Mouse (Mus musculus): Measurements from ENCODE around the gene Gchfr. TPM values are rescaled to one million over a fixed set of nuclear protein-coding genes. Genes with fewer than 3 reads are reported as not detected.
A peak's percentile ranks its signal among the peaks of the same experiment; 100 is the strongest.

The Gchfr gene
- polyA plus RNA-seq, 1 experiment from 2014 or later = 3.3 TPM

GRCm38 (mm10) chr2:119161247-119161646 lies 6.3 kb upstream of the Gchfr start:
- Histone ChIP-seq H3K4me1 (replicated peaks) (peaks cover 16% of the 10 kb centered on the region), H3K4me3 (no peak overlapping the region), H3K36me3 (no peaks in the 10 kb centered on the region), H3K9me3 (no peaks in the 10 kb centered on the region), H3K27ac (peak overlapping the region; percentile 35; the same call in 1 of the 2 replicates), H3K27me3 (ENCODE audit: insufficient read depth, poor library complexity, severe bottlenecking) (peaks cover 24% of the 10 kb centered on the region)
- DNase-seq (ENCODE audit: low spot score) = no peak
- 36% methylated on average over 2 of the region's 2 CpGs for WGBS

GRCm38 (mm10) chr2:119163135-119163534 lies 4.4 kb upstream of the Gchfr start:
- Histone ChIP-seq H3K27ac (no peak overlapping the region), H3K27me3 (ENCODE audit: insufficient read depth, poor library complexity, severe bottlenecking) (peaks cover 43% of the 10 kb centered on the region), H3K4me3 (no peak overlapping the region), H3K9me3 (no peaks in the 10 kb centered on the region), H3K4me1 (replicated peaks) (peaks cover 23% of the 10 kb centered on the region), H3K36me3 (no peaks in the 10 kb centered on the region)
- 70% methylated on average over 3 of the region's 3 CpGs for WGBS
- DNase-seq (ENCODE audit: low spot score) = no peak

GRCm38 (mm10) chr2:119163999-119164398 lies 3.6 kb upstream of the Gchfr start:
- WGBS = 87% methylated on average over 4 of the region's 4 CpGs
- H3K36me3 ChIP-seq = no peaks in the 10 kb centered on the region

GRCm38 (mm10) chr2:119165401-119165800 lies 2.2 kb upstream of the Gchfr start:
- H3K27me3 ChIP-seq (ENCODE audit: insufficient read depth, poor library complexity, severe bottlenecking) = peaks cover 59% of the 10 kb centered on the region
- H3K4me1 ChIP-seq (replicated peaks) = peaks cover 23% of the 10 kb centered on the region
- DNase-seq (ENCODE audit: low spot score) = no peak
- H3K4me3 ChIP-seq = no peak overlapping the region
- no peak overlapping the region for H3K27ac ChIP-seq
- no peaks in the 10 kb centered on the region for H3K36me3 ChIP-seq
- no peaks in the 10 kb centered on the region for H3K9me3 ChIP-seq

More at GRCm38 (mm10) chr2:119163999-119164398, 3.6 kb upstream of the Gchfr start:
- no peak overlapping the region for H3K27ac ChIP-seq
- H3K4me1 ChIP-seq (replicated peaks) = peaks cover 23% of the 10 kb centered on the region
- no peak overlapping the region for H3K4me3 ChIP-seq
- H3K9me3 ChIP-seq = no peaks in the 10 kb centered on the region
- peaks cover 51% of the 10 kb centered on the region for H3K27me3 ChIP-seq (ENCODE audit: insufficient read depth, poor library complexity, severe bottlenecking)
- no peak for DNase-seq (ENCODE audit: low spot score)

- WGBS = 3% methylated on average over 26 of the region's 26 CpGs
Measured at GRCm38 (mm10) chr2:119167866-119168256, 288 bp downstream of the Gchfr start.

GRCm38 (mm10) chr2:119170282-119170681 lies 2.7 kb downstream of the Gchfr start:
- Histone ChIP-seq H3K36me3 (peaks cover 9% of the 10 kb centered on the region), H3K4me1 (replicated peaks) (peaks cover 54% of the 10 kb centered on the region), H3K9me3 (no peaks in the 10 kb centered on the region), H3K4me3 (no peak overlapping the region), H3K27ac (no peak overlapping the region), H3K27me3 (ENCODE audit: insufficient read depth, poor library complexity, severe bottlenecking) (peaks cover 45% of the 10 kb centered on the region)
- 90% methylated on average over 2 of the region's 2 CpGs for WGBS
- no peak for DNase-seq (ENCODE audit: low spot score)

More at GRCm38 (mm10) chr2:119167866-119168256, 288 bp downstream of the Gchfr start:
- no peak for DNase-seq (ENCODE audit: low spot score)
- Histone ChIP-seq H3K9me3 (no peaks in the 10 kb centered on the region), H3K36me3 (peaks cover 9% of the 10 kb centered on the region; the same call in 1 of the 2 replicates), H3K4me1 (replicated peaks) (peaks cover 30% of the 10 kb centered on the region), H3K27ac (peak overlapping the region; percentile 64), H3K4me3 (peak overlapping the region; percentile 68), H3K27me3 (ENCODE audit: insufficient read depth, poor library complexity, severe bottlenecking) (peaks cover 59% of the 10 kb centered on the region)

- no peak for DNase-seq (ENCODE audit: low spot score)
- Histone ChIP-seq H3K4me3 (no peak overlapping the region), H3K9me3 (no peaks in the 10 kb centered on the region), H3K36me3 (peaks cover 9% of the 10 kb centered on the region), H3K27me3 (ENCODE audit: insufficient read depth, poor library complexity, severe bottlenecking) (peaks cover 32% of the 10 kb centered on the region), H3K27ac (no peak overlapping the region), H3K4me1 (replicated peaks) (peaks cover 52% of the 10 kb centered on the region)
- 75% methylated on average over 8 of the region's 8 CpGs for WGBS
Measured at GRCm38 (mm10) chr2:119171574-119171973, 4.0 kb downstream of the Gchfr start.

- 87% methylated on average over 7 of the region's 7 CpGs for WGBS
- no peaks in the 10 kb centered on the region for H3K9me3 ChIP-seq
- no peak for DNase-seq (ENCODE audit: low spot score)
- H3K27me3 ChIP-seq (ENCODE audit: insufficient read depth, poor library complexity, severe bottlenecking) = peaks cover 23% of the 10 kb centered on the region
- no peak overlapping the region for H3K4me3 ChIP-seq
- H3K36me3 ChIP-seq = peaks cover 16% of the 10 kb centered on the region
- peak overlapping the region; percentile 14; the same call in 1 of the 2 replicates for H3K27ac ChIP-seq
- H3K4me1 ChIP-seq (replicated peaks) = peaks cover 43% of the 10 kb centered on the region
Measured at GRCm38 (mm10) chr2:119172446-119172845, 4.9 kb downstream of the Gchfr start.

GRCm38 (mm10) chr2:119172862-119173576 lies 5.4 kb downstream of the Gchfr start:
- Histone ChIP-seq H3K27me3 (ENCODE audit: insufficient read depth, poor library complexity, severe bottlenecking) (peaks cover 17% of the 10 kb centered on the region), H3K4me1 (replicated peaks) (peaks cover 38% of the 10 kb centered on the region), H3K36me3 (peaks cover 21% of the 10 kb centered on the region), H3K27ac (peak overlapping the region; percentile 14), H3K4me3 (no peak overlapping the region), H3K9me3 (no peaks in the 10 kb centered on the region)
- no peak for DNase-seq (ENCODE audit: low spot score)
- 28% methylated on average over 13 of the region's 13 CpGs for WGBS

GRCm38 (mm10) chr2:119173991-119174651 lies 6.5 kb downstream of the Gchfr start, which contains the start of gene Gm14137:
Gm14137 (plus strand) TSS chr2:119174509.
- H3K9me3 ChIP-seq = no peaks in the 10 kb centered on the region
- H3K27me3 ChIP-seq (ENCODE audit: insufficient read depth, poor library complexity, severe bottlenecking) = peaks cover 8% of the 10 kb centered on the region; the same call in 1 of the 2 replicates
- no peak for DNase-seq (ENCODE audit: low spot score)
- peaks cover 36% of the 10 kb centered on the region for H3K4me1 ChIP-seq (replicated peaks)
- no peak within 1 kb of the TSS; the same call in 1 of the 2 replicates for H3K4me3 ChIP-seq
- peak within 1 kb of the TSS; percentile 29 for H3K27ac ChIP-seq
- peaks cover 31% of the 10 kb centered on the region for H3K36me3 ChIP-seq
- WGBS = 41% methylated on average over 8 of the region's 8 CpGs

GRCm38 (mm10) chr2:119174866-119175265 lies 7.3 kb downstream of the Gchfr start:
- 52% methylated on average over 14 of the region's 14 CpGs for whole genome bisulfite sequencing
- Histone ChIP-seq H3K9me3 (no peaks in the 10 kb centered on the region), H3K27me3 (ENCODE audit: insufficient read depth, poor library complexity, severe bottlenecking) (0 out of 2 replicates have a peak, but pooled peaks cover under 1% of the 10 kb centered on the region), H3K27ac (0 out of 2 replicates have a peak overlapping the region, but pooled peaks have one; percentile 29), H3K36me3 (peaks cover 38% of the 10 kb centered on the region), H3K4me1 (replicated peaks) (peaks cover 36% of the 10 kb centered on the region), H3K4me3 (no peak overlapping the region)
- no peak for DNase-seq (ENCODE audit: low spot score)

- Histone ChIP-seq H3K27me3 (ENCODE audit: insufficient read depth, poor library complexity, severe bottlenecking) (no peaks in the 10 kb centered on the region), H3K4me1 (replicated peaks) (peaks cover 36% of the 10 kb centered on the region), H3K4me3 (no peak overlapping the region), H3K27ac (peak overlapping the region; percentile 29; the same call in 1 of the 2 replicates), H3K36me3 (peaks cover 46% of the 10 kb centered on the region), H3K9me3 (no peaks in the 10 kb centered on the region)
- DNase-seq (ENCODE audit: low spot score) = no peak
- WGBS = 67% methylated on average over 6 of the region's 6 CpGs
Measured at GRCm38 (mm10) chr2:119175614-119176013, 8.0 kb downstream of the Gchfr start.

- WGBS = 47% methylated on average over 3 of the region's 3 CpGs
- no peaks in the 10 kb centered on the region for H3K9me3 ChIP-seq
- peaks cover 50% of the 10 kb centered on the region for H3K36me3 ChIP-seq
- no peak overlapping the region for H3K4me3 ChIP-seq
- no peak for DNase-seq (ENCODE audit: low spot score)
- no peaks in the 10 kb centered on the region for H3K27me3 ChIP-seq (ENCODE audit: insufficient read depth, poor library complexity, severe bottlenecking)
- peaks cover 35% of the 10 kb centered on the region for H3K4me1 ChIP-seq (replicated peaks)
- no peak overlapping the region for H3K27ac ChIP-seq
Measured at GRCm38 (mm10) chr2:119176761-119177160, 9.2 kb downstream of the Gchfr start.

Data from hindbrain, embryonic 10.5 days (tissue).